ENCODE assay signal across 11 mouse cellular contexts in the genomic region with DNA sequence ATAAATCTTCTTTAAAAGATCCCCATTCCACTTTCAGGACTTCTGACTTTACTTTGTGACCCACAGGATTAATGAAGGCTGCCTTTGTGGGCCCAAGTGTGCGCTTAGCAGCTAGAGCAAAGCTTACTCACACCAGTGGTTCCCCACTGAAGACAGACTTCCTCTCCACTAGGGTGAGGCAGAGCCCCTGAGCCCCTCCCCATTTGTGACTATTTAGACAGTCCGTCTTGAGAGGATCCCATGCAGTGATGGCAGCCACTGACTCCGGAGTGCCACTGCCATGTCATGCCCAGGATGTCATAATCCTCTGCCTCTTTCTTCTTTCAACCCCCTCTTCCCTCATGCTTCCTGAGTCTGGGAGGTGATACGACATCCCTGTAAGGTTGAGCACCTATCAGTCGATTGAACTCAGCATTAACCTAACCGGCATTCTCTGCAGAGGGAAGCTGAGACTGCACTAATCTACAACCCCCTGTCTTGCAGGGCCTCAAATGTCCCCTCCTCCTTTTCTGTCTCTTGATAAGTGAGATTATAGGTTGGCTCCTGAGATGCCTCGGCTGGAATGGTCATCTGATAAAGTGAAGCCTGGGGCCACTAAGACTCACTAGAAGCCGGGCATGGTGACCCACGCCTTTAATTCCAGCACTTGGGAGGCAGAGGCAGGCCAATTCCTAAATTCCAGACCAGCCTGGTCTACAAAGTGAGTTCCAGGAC. TPM values are rescaled to one million over a fixed set of nuclear protein-coding genes. Genes with fewer than 3 reads are reported as not detected.
DNase-seq lines count a peak whose midpoint lies in the region; ATAC-seq and TF ChIP-seq lines count a peak whose summit lies in the region.
"Had no signal": no experiment of that assay in that cellular context is flagged by ENCODE, and none has a peak within 500 bp of the region (broad histone marks: within the 10 kb centered on the region; RNA-seq: fewer than 3 reads in every experiment).

No protein-coding gene starts in this region.

- H3K36me3 ChIP-seq in heart, embryonic 16.5 days (ENCODE audit: control insufficient read depth, insufficient read depth), result peaks cover 4% of the 10 kb centered on the region; the same call in 1 of the 2 replicates
- H3K36me3 ChIP-seq in E14TG2a.4 (ENCODE audit: insufficient read depth, low read length), result peaks cover 16% of the 10 kb centered on the region
- peaks cover 1% of the 10 kb centered on the region; the same call in 1 of the 2 replicates for H3K36me3 ChIP-seq in limb, embryonic 15.5 days

- WGBS in heart, embryonic 16.5 days, result 67% methylated on average over 9 of the region's 9 CpGs
- WGBS in limb, embryonic 15.5 days, result 70% methylated on average over 9 of the region's 9 CpGs

- no peak for DNase-seq in heart, postnatal 36 days
- DNase-seq in Muller cell, postnatal 12 days (ENCODE audit: inconsistent ontology term), result no peak
- no peak for DNase-seq in cerebellum, postnatal 4 days (ENCODE audit: low spot score in 2 of 2)
- no peak for DNase-seq in adrenal gland, postnatal 36 days
- DNase-seq: cerebellum, adult 11 months had no signal

- H3K27me3 ChIP-seq in heart, embryonic 16.5 days (ENCODE audit: control insufficient read depth, insufficient read depth, low read length), result no peaks in the 10 kb centered on the region
- H3K27me3 ChIP-seq in E14TG2a.4 (ENCODE audit: insufficient read depth, low read length), result no peaks in the 10 kb centered on the region
- no peaks in the 10 kb centered on the region for H3K27me3 ChIP-seq in limb, embryonic 15.5 days

- no peak overlapping the region; the same call in 1 of the 2 replicates for H3K9ac ChIP-seq in heart, embryonic 16.5 days (ENCODE audit: low read length)
- H3K9ac ChIP-seq in limb, embryonic 15.5 days, result no peak overlapping the region

- ATAC-seq in heart, embryonic 16.5 days (replicated peaks; ENCODE audit: extremely low read depth, insufficient read depth, low FRiP score), result no peak
- ATAC-seq in limb, embryonic 15.5 days (ENCODE audit: insufficient number of reproducible peaks, low FRiP score, low TSS enrichment, low read depth), result no peak

- no peak for TF ChIP-seq CTCF in E14TG2a.4 (conservative IDR thresholded peaks at IDR 0.05; ENCODE audit: low read length)

- intact Hi-C loops in heart, postnatal 36 days (cut with DNase I), result no loop called here

- H3K4me3 ChIP-seq in heart, embryonic 16.5 days (ENCODE audit: low read length), result no peak overlapping the region
- peak overlapping the region; percentile 90 for H3K4me3 ChIP-seq in E14TG2a.4 (replicated peaks; ENCODE audit: low read length)
- no peak overlapping the region for H3K4me3 ChIP-seq in brown adipose tissue, adult 24 weeks (ENCODE audit: insufficient read depth, low read depth, low read length)
- H3K4me3 ChIP-seq in limb, embryonic 15.5 days, result no peak overlapping the region
- H3K4me3 ChIP-seq: left cerebral cortex, adult 2 months had no signal

- H3K27ac ChIP-seq in heart, embryonic 16.5 days (ENCODE audit: low read length), result peak overlapping the region; percentile 100
- H3K27ac ChIP-seq in brown adipose tissue, adult 24 weeks (replicated peaks; ENCODE audit: low read depth, low read length), result peak overlapping the region; percentile 100
- peak overlapping the region; percentile 98 for H3K27ac ChIP-seq in limb, embryonic 15.5 days

- peaks cover 26% of the 10 kb centered on the region for H3K4me1 ChIP-seq in heart, embryonic 16.5 days (ENCODE audit: control insufficient read depth, insufficient read depth, low read length)
- peaks cover 40% of the 10 kb centered on the region for H3K4me1 ChIP-seq in E14TG2a.4 (replicated peaks; ENCODE audit: low read depth, low read length)
- H3K4me1 ChIP-seq in brown adipose tissue, adult 24 weeks (ENCODE audit: control insufficient read depth, insufficient read depth, insufficient read length, low read length), result peaks cover 15% of the 10 kb centered on the region; the same call in 1 of the 2 replicates
- H3K4me1 ChIP-seq in limb, embryonic 15.5 days, result peaks cover 15% of the 10 kb centered on the region

- H3K4me2 ChIP-seq in heart, embryonic 16.5 days (ENCODE audit: low read depth, low read length), result no peak overlapping the region
- H3K4me2 ChIP-seq in limb, embryonic 15.5 days, result no peak overlapping the region

- no peaks in the 10 kb centered on the region for H3K9me3 ChIP-seq in heart, embryonic 16.5 days (replicated peaks; ENCODE audit: control insufficient read depth, low read length)
- peaks cover 5% of the 10 kb centered on the region; the same call in 1 of the 2 replicates for H3K9me3 ChIP-seq in E14TG2a.4 (ENCODE audit: low read length)
- H3K9me3 ChIP-seq in limb, embryonic 15.5 days, result no peaks in the 10 kb centered on the region
- H3K9me3 ChIP-seq: G1E had no signal

RNA-seq across cellular contexts. Expression of gene Hspa8, which starts 2.4 kb away (rescaled TPM):
- polyA plus RNA-seq in heart, embryonic 16.5 days (2015; fragmentation: Nextera tagmentation; extraction: Ambion mirVana), result 2,017 and 2,064 TPM in 2 replicates
- 1,000 to 10,000 TPM; 1,282 to 1,390 TPM for total RNA-seq in heart, postnatal 36 days (2021)
- polyA plus RNA-seq in brown adipose tissue, adult 24 weeks (2012; ENCODE audit: insufficient read depth, insufficient read length, missing spikeins), result 688 and 2,704 TPM in 2 replicates
- 2,195 and 2,248 TPM in 2 replicates for polyA plus RNA-seq in limb, embryonic 15.5 days (2015; fragmentation: Nextera tagmentation; extraction: Ambion mirVana)
- total RNA-seq in adrenal gland, postnatal 36 days (2021), result 1,000 to 10,000 TPM; 1,561 to 3,265 TPM
